Mouse (Mus musculus) spleen, postnatal 10 days (tissue): ENCODE measurements at regions not wholly inside any gene's neighbourhood (a gene's known extent, or its start where the extent isn't known, plus 50 kb on each side); places are given as distances from the start of the nearest gene placed in this dataset.

Source experiments
- DNase-seq, 2 experiments: peaks; one replicate each; pipeline ENCODE4 v3.0.0; 2021 to 2022; ENCODE audit warnings: low spot score in 2 of 2

GRCm38 (mm10) chr8:37048912-37049692, 55.7 kb downstream of the AI429214 start:
- no peak for DNase-seq

- no peak for DNase-seq
These were observed 56.7 kb downstream of the AI429214 start for GRCm38 (mm10) chr8:37049969-37050683.

GRCm38 (mm10) chr8:37050684-37051028, 57.3 kb downstream of the AI429214 start:
- no peak for DNase-seq

GRCm38 (mm10) chr8:37056376-37056775, 63.0 kb downstream of the AI429214 start:
- DNase-seq, result no peak

GRCm38 (mm10) chr8:37058390-37058789, 65.0 kb downstream of the AI429214 start:
- no peak for DNase-seq

- DNase-seq, result peak; percentile 6 to 58
These were observed 68.9 kb downstream of the AI429214 start for GRCm38 (mm10) chr8:37062012-37062944.

GRCm38 (mm10) chr8:37063764-37064331, 70.4 kb downstream of the AI429214 start:
- DNase-seq, result peak; percentile 15 to 66

- DNase-seq, result no peak
These were observed 79.5 kb downstream of the AI429214 start for GRCm38 (mm10) chr8:37072905-37073304.

GRCm38 (mm10) chr8:37099727-37100126, 106.3 kb downstream of the AI429214 start:
- no peak for DNase-seq

GRCm38 (mm10) chr8:37112386-37112785, 119.0 kb downstream of the AI429214 start:
- DNase-seq, result peak in 1 of 2 experiments; percentile 60

- no peak for DNase-seq
These were observed 132.4 kb downstream of the AI429214 start for GRCm38 (mm10) chr8:37125834-37126233.

GRCm38 (mm10) chr8:37129670-37130069, 136.3 kb downstream of the AI429214 start:
- no peak for DNase-seq

- DNase-seq, result no peak
These were observed 138.6 kb downstream of the AI429214 start for GRCm38 (mm10) chr8:37131988-37132387.

GRCm38 (mm10) chr8:37134192-37134964, 141.0 kb downstream of the AI429214 start:
- DNase-seq, result no peak

- no peak for DNase-seq
These were observed 156.9 kb downstream of the AI429214 start for GRCm38 (mm10) chr8:37150286-37150685.

GRCm38 (mm10) chr8:37154361-37154760, 161.0 kb downstream of the AI429214 start:
- no peak for DNase-seq

GRCm38 (mm10) chr8:37154946-37155345, 161.5 kb downstream of the AI429214 start:
- DNase-seq, result no peak

- DNase-seq, result peak in 1 of 2 experiments; percentile 48
These were observed 166.1 kb downstream of the AI429214 start for GRCm38 (mm10) chr8:37159481-37159880.

GRCm38 (mm10) chr8:37196859-37197258, 203.5 kb downstream of the AI429214 start:
- DNase-seq, result no peak

- no peak for DNase-seq
These were observed 222.5 kb downstream of the AI429214 start for GRCm38 (mm10) chr8:37215894-37216293.

- no peak for DNase-seq
These were observed 233.7 kb downstream of the AI429214 start for GRCm38 (mm10) chr8:37227091-37227490.
